Mouse (Mus musculus) heart, embryonic 13.5 days (tissue): ENCODE results near the gene Zfp592. TPM values are rescaled to one million over a fixed set of nuclear protein-coding genes. Genes with fewer than 3 reads are reported as not detected.

ENCODE experiments used
- ATAC-seq: fragments of 200-750 bp; cut with Nextera tagmentation; 2 replicates; pipeline ENCODE4 v1.8.0; 2017; ENCODE audit warnings: moderate TSS enrichment; ENCODE audit not compliant: insufficient number of reproducible peaks, low FRiP score, low TSS enrichment; ENCODE audit errors: extremely low read depth
- H3K27ac ChIP-seq: fragments of 300-500 bp; sonication (generic); replicated peaks from 2 replicates; pipeline ENCODE4 v1.5.1; 2015; ENCODE audit warnings: moderate library complexity, mild to moderate bottlenecking, inconsistent platforms
- H3K27me3 ChIP-seq: fragments of 300-500 bp; sonication (generic); replicated peaks from 2 replicates; pipeline ENCODE4 v1.6.1; 2015; ENCODE audit warnings: mild to moderate bottlenecking, inconsistent platforms
- H3K36me3 ChIP-seq: fragments of 300-500 bp; sonication (generic); 2 replicates; pipeline ENCODE4 v1.6.1; 2015; ENCODE audit warnings: mild to moderate bottlenecking, inconsistent platforms
- H3K4me1 ChIP-seq: fragments of 300-500 bp; sonication (generic); 2 replicates; pipeline ENCODE4 v1.6.1; 2015; ENCODE audit warnings: inconsistent platforms
- H3K4me2 ChIP-seq: fragments of 300-500 bp; sonication (generic); 2 replicates; pipeline ENCODE4 v1.6.1; 2015; ENCODE audit warnings: inconsistent platforms, mild to moderate bottlenecking, moderate library complexity
- H3K4me3 ChIP-seq: fragments of 300-500 bp; sonication (generic); 2 replicates; pipeline ENCODE4 v1.5.1; 2015; ENCODE audit warnings: moderate library complexity, mild to moderate bottlenecking, inconsistent platforms
- H3K9ac ChIP-seq: fragments of 300-500 bp; sonication (generic); 2 replicates; pipeline ENCODE4 v1.6.1; 2015; ENCODE audit warnings: inconsistent platforms, mild to moderate bottlenecking, moderate library complexity
- H3K9me3 ChIP-seq: fragments of 300-500 bp; sonication (generic); 2 replicates; pipeline ENCODE4 v1.6.1; 2016; ENCODE audit warnings: inconsistent platforms
- WGBS: fragments of 180-500 bp; shearing (Covaris S2); methylation state at CpG from one replicate; pipeline ENCODE4 v1.1.7; 2015; ENCODE audit warnings: mixed read lengths; 5-methylcytosine and 5-hydroxymethylcytosine counted together
- polyA plus RNA-seq: library from polyadenylated mRNA; unstranded; fragments of >200 nt; fragmentation: Nextera tagmentation; extraction: Ambion mirVana; gene quantifications from 2 replicates; pipeline ENCODE4 v1.2.1, GENCODE M21; 2015

Zfp592 gene
- polyA plus RNA-seq, 1 experiment from 2014 or later: 8.5 TPM

- H3K27ac ChIP-seq: peak overlapping the region; percentile 98
- H3K4me2 ChIP-seq: peak overlapping the region; percentile 29
- H3K4me3 ChIP-seq: no peak overlapping the region
- peak overlapping the region; percentile 69 for H3K9ac ChIP-seq
- ATAC-seq: 0 out of 2 replicates have a peak, but pooled peaks have one; percentile 35
- peaks cover 52% of the 10 kb centered on the region for H3K36me3 ChIP-seq
- no peaks in the 10 kb centered on the region for H3K9me3 ChIP-seq
- H3K27me3 ChIP-seq: no peaks in the 10 kb centered on the region
- H3K4me1 ChIP-seq: peaks cover 70% of the 10 kb centered on the region
- 26% methylated on average over 6 of the region's 6 CpGs for WGBS
Measured at GRCm38 (mm10) chr7:81078740-81079139, 85.3 kb downstream of the Zfp592 start.

- Histone ChIP-seq H3K9me3 (no peaks in the 10 kb centered on the region), H3K4me3 (no peak overlapping the region), H3K27me3 (no peaks in the 10 kb centered on the region), H3K9ac (peak overlapping the region; percentile 61), H3K27ac (peak overlapping the region; percentile 67), H3K36me3 (peaks cover 70% of the 10 kb centered on the region), H3K4me2 (no peak overlapping the region), H3K4me1 (peaks cover 24% of the 10 kb centered on the region)
- WGBS: 51% methylated on average over 18 of the region's 18 CpGs
- no peak for ATAC-seq
Measured at GRCm38 (mm10) chr7:81093420-81093965, 100.0 kb downstream of the Zfp592 start.

GRCm38 (mm10) chr7:81094104-81094757, 100.8 kb downstream of the Zfp592 start:
- H3K27ac ChIP-seq: peak overlapping the region; percentile 67
- ATAC-seq: no peak
- peak overlapping the region; percentile 61 for H3K9ac ChIP-seq
- no peak overlapping the region for H3K4me3 ChIP-seq
- no peaks in the 10 kb centered on the region for H3K9me3 ChIP-seq
- H3K36me3 ChIP-seq: peaks cover 73% of the 10 kb centered on the region
- H3K27me3 ChIP-seq: no peaks in the 10 kb centered on the region
- peaks cover 24% of the 10 kb centered on the region for H3K4me1 ChIP-seq
- H3K4me2 ChIP-seq: no peak overlapping the region
- WGBS: 47% methylated on average over 6 of the region's 6 CpGs

Other genes starting within 250 kb of the Zfp592 start
- gene Iqgap1, start 167.7 kb upstream of the Zfp592 start, polyA plus RNA-seq: 28.0 and 28.9 TPM in 2 replicates
- gene Zscan2, start 132.8 kb upstream of the Zfp592 start, polyA plus RNA-seq: 1.9 TPM in 2 replicates
- 15.6 and 18.9 TPM in 2 replicates for gene Wdr73, start 92.4 kb upstream of the Zfp592 start, polyA plus RNA-seq
- 3.0 and 3.2 TPM in 2 replicates for gene Nmb, start 88.6 kb upstream of the Zfp592 start, polyA plus RNA-seq
- 132 and 155 TPM in 2 replicates for gene Sec11a, start 45.9 kb upstream of the Zfp592 start, polyA plus RNA-seq
- 21.4 and 23.5 TPM in 2 replicates for gene Alpk3, start 63.9 kb downstream of the Zfp592 start, polyA plus RNA-seq
- gene Slc28a1, start 121.1 kb downstream of the Zfp592 start, polyA plus RNA-seq: 0.05 and 0.11 TPM in 2 replicates
- gene Pde8a, start 219.9 kb downstream of the Zfp592 start, polyA plus RNA-seq: 2.8 and 2.9 TPM in 2 replicates